Mouse (Mus musculus) lung, adult 2 months (tissue): Measurements from ENCODE around the gene Mfsd10.

Source experiments
- CTCF ChIP-seq: fragments of 200-500 bp; IDR thresholded peaks from 2 replicates; pipeline ENCODE4 v1.5.1; 2011; ENCODE audit warnings: mild to moderate bottlenecking, low read length, control low read depth; ENCODE audit not compliant: insufficient read depth
- POLR2A ChIP-seq: fragments of 200-500 bp; IDR thresholded peaks from 2 replicates; pipeline ENCODE4 v1.6.1; 2011; ENCODE audit warnings: low read depth, mild to moderate bottlenecking, control low read depth, low read length, borderline replicate concordance; ENCODE audit errors: extremely low read depth

GRCm38 (mm10) chr5:34659686-34660590 lies 22.9 kb upstream of the Mfsd10 start, which contains the start of the genes Nop14 and Grk4:
- peak; percentile 51; the same call in 1 of the 2 replicates for TF ChIP-seq CTCF
- TF ChIP-seq POLR2A = peak; percentile 91; the same call in 1 of the 2 replicates
